Mouse (Mus musculus) stomach, embryonic 14.5 days (tissue): ENCODE measurements at regions not wholly inside any gene's neighbourhood (a gene's known extent, or its start where the extent isn't known, plus 50 kb on each side); places are given as distances from the start of the nearest gene placed in this dataset.

Source experiments
- ATAC-seq: fragments of 200-750 bp; cut with Nextera tagmentation; 2 replicates; pipeline ENCODE4 v1.8.0; 2017; ENCODE audit warnings: low read depth, moderate TSS enrichment; ENCODE audit not compliant: insufficient number of reproducible peaks, insufficient read depth, low FRiP score
- H3K27ac ChIP-seq: fragments of 300-500 bp; sonication (generic); 2 replicates; pipeline ENCODE4 v1.5.1; 2014; ENCODE audit warnings: mild to moderate bottlenecking, low read length, moderate library complexity, mixed read lengths
- H3K27me3 ChIP-seq: fragments of 300-500 bp; sonication (generic); 2 replicates; pipeline ENCODE4 v1.6.1; 2014; ENCODE audit warnings: low read length, control low read depth, mixed read lengths; ENCODE audit not compliant: control insufficient read depth, insufficient read depth
- H3K36me3 ChIP-seq: fragments of 300-500 bp; sonication (generic); 2 replicates; pipeline ENCODE4 v1.6.1; 2014; ENCODE audit warnings: mild to moderate bottlenecking, control low read depth, low read length, moderate library complexity, mixed read lengths; ENCODE audit not compliant: control insufficient read depth, insufficient read depth
- H3K4me1 ChIP-seq: fragments of 300-500 bp; sonication (generic); 2 replicates; pipeline ENCODE4 v1.6.1; 2014; ENCODE audit warnings: low read length, control low read depth, mixed read lengths; ENCODE audit not compliant: control insufficient read depth, insufficient read depth
- H3K4me2 ChIP-seq: fragments of 300-500 bp; sonication (generic); replicated peaks from 2 replicates; pipeline ENCODE4 v1.6.1; 2014; ENCODE audit warnings: low read depth, low read length, control low read depth
- H3K4me3 ChIP-seq: fragments of 300-500 bp; sonication (generic); 2 replicates; pipeline ENCODE4 v1.5.1; 2014; ENCODE audit warnings: low read depth, low read length, control low read depth
- H3K9ac ChIP-seq: fragments of 300-500 bp; sonication (generic); replicated peaks from 2 replicates; pipeline ENCODE4 v1.6.1; 2014; ENCODE audit warnings: low read depth, mild to moderate bottlenecking, control low read depth, low read length, moderate library complexity, mixed read lengths
- H3K9me3 ChIP-seq: fragments of 300-500 bp; sonication (generic); 2 replicates; pipeline ENCODE4 v1.6.1; 2016; ENCODE audit warnings: low read depth, low read length, control low read depth; ENCODE audit not compliant: control insufficient read depth
- WGBS: fragments of 180-500 bp; shearing (Covaris S2); extraction: QIAGEN DNeasy Blood & Tissue Kit; methylation state at CpG from one replicate; pipeline ENCODE4 v1.1.7; 2014; 5-methylcytosine and 5-hydroxymethylcytosine counted together

DNA sequence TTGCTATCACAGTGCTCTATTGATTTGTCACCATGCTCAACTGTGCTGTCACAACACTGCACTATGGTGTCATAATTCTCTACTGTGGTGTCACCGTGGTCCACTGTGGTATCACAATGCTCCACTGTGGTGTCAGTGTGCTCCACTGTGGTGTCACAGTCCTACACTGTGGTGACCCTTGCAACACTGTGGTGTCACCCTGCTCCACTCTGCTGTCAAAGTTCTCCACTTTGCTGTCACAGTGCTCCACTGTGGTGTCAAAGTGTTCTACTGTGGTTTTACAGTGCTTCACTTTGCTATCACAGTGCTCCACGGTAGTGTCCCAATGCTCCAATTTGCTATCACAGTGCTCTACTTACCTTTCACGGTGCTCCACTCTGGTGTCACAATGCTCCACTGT, 74.3 kb upstream of the Trpm1 start:
- Histone ChIP-seq H3K4me1 (no peaks in the 10 kb centered on the region), H3K4me3 (no peak overlapping the region), H3K36me3 (no peaks in the 10 kb centered on the region), H3K4me2 (no peak overlapping the region), H3K27ac (no peak overlapping the region), H3K9me3 (no peaks in the 10 kb centered on the region), H3K9ac (no peak overlapping the region), H3K27me3 (no peaks in the 10 kb centered on the region)
- WGBS = 85% methylated on average over 3 of the region's 3 CpGs
- no peak for ATAC-seq

DNA sequence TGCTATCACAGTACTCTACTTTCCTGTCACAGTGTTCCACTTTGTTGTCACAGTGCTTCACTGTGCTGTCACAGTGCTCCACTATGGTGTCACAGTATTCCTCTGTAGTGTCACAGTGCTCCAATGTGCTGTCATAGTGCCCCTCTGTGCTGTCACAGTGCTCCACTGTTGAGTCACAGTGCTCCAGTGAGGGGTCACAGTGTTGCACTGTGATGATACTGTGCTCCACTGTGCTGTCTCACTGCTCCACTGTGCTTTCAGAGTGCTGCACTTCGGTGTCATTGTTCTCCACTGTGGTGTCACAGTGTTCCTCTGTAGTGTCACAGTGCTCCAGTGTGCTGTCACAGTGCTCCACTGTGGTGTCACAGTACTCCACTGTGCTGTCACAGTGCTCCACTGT, 75.0 kb upstream of the Trpm1 start:
- no peaks in the 10 kb centered on the region for H3K4me1 ChIP-seq
- no peak overlapping the region for H3K4me2 ChIP-seq
- no peak overlapping the region for H3K4me3 ChIP-seq
- H3K9ac ChIP-seq = no peak overlapping the region
- no peaks in the 10 kb centered on the region for H3K9me3 ChIP-seq
- H3K27ac ChIP-seq = no peak overlapping the region
- no peaks in the 10 kb centered on the region for H3K27me3 ChIP-seq
- H3K36me3 ChIP-seq = no peaks in the 10 kb centered on the region
- WGBS = 88% methylated on average over 1 of the region's 1 CpGs
- ATAC-seq = no peak

DNA sequence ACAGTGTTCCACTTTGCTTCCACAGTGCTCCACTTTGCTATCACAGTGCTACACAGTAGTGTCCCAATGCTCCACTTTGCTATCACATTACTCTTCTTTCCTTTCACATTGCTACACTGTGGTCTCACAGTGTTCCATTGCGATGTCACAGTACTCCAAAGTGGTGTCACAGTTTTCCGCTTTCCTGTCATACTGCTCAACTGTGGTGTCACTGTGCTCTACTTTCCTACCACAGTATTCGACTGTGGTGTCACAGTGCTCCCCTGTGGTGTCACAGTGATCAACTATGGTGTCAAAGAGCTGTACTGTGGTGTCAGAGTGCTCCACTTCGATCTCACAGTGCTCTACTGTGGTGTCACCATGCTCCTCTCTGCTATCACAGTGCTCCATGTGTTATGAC, 76.1 kb upstream of the Trpm1 start:
- no peak for ATAC-seq
- H3K4me1 ChIP-seq = no peaks in the 10 kb centered on the region
- H3K4me2 ChIP-seq = no peak overlapping the region

DNA sequence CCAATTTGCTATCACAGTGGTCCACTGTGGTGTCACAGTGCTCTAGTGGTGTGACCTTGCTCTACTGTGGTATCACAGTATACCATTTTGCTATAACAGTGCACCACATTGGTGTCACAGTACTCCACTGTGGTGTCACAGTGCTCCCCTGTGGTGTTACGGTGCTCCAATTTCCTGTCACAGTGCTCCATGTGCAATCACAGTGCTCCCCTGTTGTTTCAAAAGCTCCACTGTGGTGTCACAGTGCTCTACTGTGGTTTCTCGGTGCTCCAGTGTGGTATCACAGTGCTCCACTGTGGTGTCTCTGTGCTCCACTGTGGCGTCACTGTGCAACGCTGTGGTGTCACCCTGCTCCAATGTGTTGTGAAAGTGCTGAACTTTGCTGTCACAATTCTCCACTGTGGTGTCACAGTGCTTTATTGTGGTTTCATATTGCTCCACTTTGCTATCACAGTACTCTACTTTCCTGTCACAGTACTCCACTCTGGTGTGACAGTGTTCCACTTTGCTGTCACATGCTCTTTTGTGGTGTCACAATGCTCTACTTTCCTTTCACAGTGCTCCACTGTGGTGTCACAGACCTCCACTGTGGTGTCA, 76.8 kb upstream of the Trpm1 start:
- Histone ChIP-seq H3K4me3 (no peak overlapping the region), H3K36me3 (no peaks in the 10 kb centered on the region), H3K27ac (no peak overlapping the region), H3K27me3 (no peaks in the 10 kb centered on the region), H3K4me2 (no peak overlapping the region), H3K9ac (no peak overlapping the region), H3K4me1 (no peaks in the 10 kb centered on the region), H3K9me3 (no peaks in the 10 kb centered on the region)
- ATAC-seq = no peak
- 84% methylated on average over 4 of the region's 4 CpGs for WGBS

More for the DNA sequence above, 76.1 kb upstream of the Trpm1 start:
- WGBS = 70% methylated on average over 4 of the region's 4 CpGs
- Histone ChIP-seq H3K36me3 (no peaks in the 10 kb centered on the region), H3K27ac (no peak overlapping the region), H3K9ac (no peak overlapping the region), H3K4me3 (no peak overlapping the region), H3K9me3 (no peaks in the 10 kb centered on the region), H3K27me3 (no peaks in the 10 kb centered on the region)

DNA sequence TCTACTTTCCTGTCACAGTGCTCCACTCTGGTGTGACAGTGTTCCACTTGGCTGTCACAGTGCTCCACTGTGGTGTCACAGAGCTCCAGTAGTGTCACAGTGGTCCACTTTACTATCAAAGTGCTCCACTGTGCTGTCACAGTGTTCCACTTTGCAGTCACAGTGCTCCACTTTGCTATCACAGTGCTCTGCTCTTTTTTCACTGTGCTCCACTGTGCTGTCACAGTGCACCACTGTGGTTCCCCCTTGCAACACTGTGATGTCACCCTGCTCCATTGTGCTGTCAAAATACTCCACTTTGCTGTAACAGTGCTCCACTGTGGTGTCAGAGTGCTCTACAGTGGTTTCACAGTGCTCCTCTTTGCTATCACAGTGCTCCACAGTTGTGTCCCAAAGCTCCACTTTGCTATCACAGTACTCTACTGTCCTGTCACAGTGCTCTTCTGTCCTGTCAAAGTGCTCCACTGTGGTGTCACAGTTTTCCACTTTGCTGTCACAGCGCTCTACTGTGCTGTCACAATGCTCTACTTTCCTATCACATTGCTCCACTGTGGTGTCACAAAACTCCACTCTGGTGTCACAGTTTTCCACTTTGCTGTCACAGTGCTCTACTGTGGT, 77.8 kb upstream of the Trpm1 start:
- H3K9ac ChIP-seq = no peak overlapping the region
- no peaks in the 10 kb centered on the region for H3K9me3 ChIP-seq
- 89% methylated on average over 1 of the region's 1 CpGs for WGBS
- no peaks in the 10 kb centered on the region for H3K27me3 ChIP-seq
- H3K4me3 ChIP-seq = no peak overlapping the region
- no peak overlapping the region for H3K27ac ChIP-seq
- no peaks in the 10 kb centered on the region for H3K4me1 ChIP-seq
- no peaks in the 10 kb centered on the region for H3K36me3 ChIP-seq
- H3K4me2 ChIP-seq = no peak overlapping the region
- ATAC-seq = no peak

DNA sequence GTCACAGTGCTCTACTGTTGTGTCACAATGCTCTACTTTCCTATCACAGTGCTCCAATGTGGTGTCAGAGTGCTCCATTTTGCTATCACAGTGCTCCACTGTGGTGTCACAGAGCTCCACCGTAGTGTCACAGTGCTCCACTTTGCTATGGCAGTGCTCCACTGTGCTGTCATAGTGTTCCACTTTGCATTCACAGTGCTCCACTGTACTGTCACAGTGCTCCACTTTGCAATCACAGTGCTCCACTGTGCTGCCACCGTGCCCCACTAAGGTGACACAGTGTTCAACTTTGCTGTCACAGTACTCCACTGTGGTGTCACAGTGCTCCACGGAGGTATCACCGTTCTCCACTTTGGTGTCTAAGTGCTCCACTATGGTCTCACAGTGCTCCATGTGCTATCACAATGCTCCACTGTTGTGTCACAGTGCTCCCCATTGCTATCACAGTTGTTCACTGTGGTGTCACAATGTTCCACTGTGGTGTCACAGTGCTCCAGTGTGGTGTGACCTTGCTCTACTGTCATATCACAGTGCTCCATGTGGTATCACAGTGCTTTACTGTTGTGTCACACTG, 78.9 kb upstream of the Trpm1 start:
- no peaks in the 10 kb centered on the region for H3K9me3 ChIP-seq
- no peaks in the 10 kb centered on the region for H3K27me3 ChIP-seq
- no peaks in the 10 kb centered on the region for H3K4me1 ChIP-seq
- H3K27ac ChIP-seq = no peak overlapping the region
- H3K4me3 ChIP-seq = no peak overlapping the region
- 92% methylated on average over 4 of the region's 4 CpGs for WGBS
- H3K4me2 ChIP-seq = no peak overlapping the region
- no peak for ATAC-seq
- H3K9ac ChIP-seq = no peak overlapping the region
- H3K36me3 ChIP-seq = no peaks in the 10 kb centered on the region

DNA sequence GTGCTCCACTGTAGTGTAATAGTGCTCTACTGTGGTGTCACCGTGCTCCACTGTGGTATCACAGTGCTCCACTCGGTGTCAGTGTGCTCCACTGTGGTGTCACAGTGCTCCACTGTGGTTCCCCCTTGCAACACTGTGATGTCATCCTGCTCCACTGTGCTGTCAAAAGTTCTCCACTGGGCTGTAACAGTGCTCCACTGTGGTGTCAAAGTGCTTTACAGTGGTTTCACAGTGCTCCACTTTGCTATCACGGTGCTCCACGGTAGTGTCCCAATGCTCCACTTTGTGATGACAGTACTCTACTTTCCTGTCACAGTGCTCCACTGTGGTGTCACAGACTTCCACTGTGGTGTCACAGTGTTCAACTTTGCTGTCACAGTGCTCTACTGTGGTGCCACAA, 79.4 kb upstream of the Trpm1 start:
- WGBS = 93% methylated on average over 4 of the region's 4 CpGs
- H3K4me2 ChIP-seq = no peak overlapping the region
- no peak overlapping the region for H3K9ac ChIP-seq
- no peak overlapping the region for H3K27ac ChIP-seq
- H3K4me1 ChIP-seq = no peaks in the 10 kb centered on the region
- H3K27me3 ChIP-seq = no peaks in the 10 kb centered on the region
- ATAC-seq = no peak
- H3K36me3 ChIP-seq = no peaks in the 10 kb centered on the region
- H3K9me3 ChIP-seq = no peaks in the 10 kb centered on the region
- no peak overlapping the region for H3K4me3 ChIP-seq

DNA sequence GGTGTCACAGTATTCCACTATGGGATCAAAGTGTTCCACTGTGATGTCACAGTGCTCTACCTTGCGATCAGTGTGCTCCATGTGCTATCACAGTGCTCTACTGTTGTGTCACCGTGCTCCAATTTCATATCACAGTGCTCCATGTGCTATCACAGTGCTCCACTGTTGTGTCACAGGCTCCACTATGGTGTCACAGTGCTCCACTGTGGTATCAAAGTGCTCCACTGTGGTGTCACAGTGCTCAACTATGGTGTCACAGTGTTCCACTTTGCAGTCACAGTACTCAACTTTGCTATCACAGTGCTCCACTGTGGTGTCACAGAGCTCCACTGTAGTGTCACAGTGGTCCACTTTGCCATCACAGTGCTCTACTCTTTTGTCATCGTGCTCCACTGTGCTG, 79.9 kb upstream of the Trpm1 start:
- peak; percentile 30; the same call in 1 of the 2 replicates for ATAC-seq
- Histone ChIP-seq H3K9me3 (no peaks in the 10 kb centered on the region), H3K9ac (no peak overlapping the region), H3K36me3 (no peaks in the 10 kb centered on the region), H3K27ac (no peak overlapping the region), H3K4me3 (no peak overlapping the region), H3K27me3 (no peaks in the 10 kb centered on the region), H3K4me2 (no peak overlapping the region), H3K4me1 (no peaks in the 10 kb centered on the region)
- 85% methylated on average over 3 of the region's 3 CpGs for WGBS

DNA sequence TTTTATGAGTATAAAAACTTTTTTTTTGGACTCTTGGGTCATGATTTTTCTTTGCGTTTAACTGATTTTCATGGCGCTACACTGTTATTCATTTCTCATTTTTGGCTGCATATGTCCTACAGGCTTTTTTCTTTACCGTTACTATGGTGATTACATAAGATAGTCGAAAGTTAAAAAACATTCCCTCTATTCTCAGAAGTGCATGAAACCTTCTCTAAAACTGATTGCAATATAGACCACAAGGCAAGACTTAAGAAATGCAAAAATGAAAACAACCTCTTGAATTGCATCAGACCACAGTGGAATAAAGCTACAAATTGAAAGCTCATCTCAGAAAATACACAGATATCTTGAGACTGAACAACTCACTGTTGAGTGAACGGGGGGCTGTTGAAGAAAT, 82.7 kb upstream of the Trpm1 start:
- WGBS = 87% methylated on average over 5 of the region's 5 CpGs
- Histone ChIP-seq H3K9ac (no peak overlapping the region), H3K4me3 (no peak overlapping the region), H3K27ac (no peak overlapping the region), H3K4me2 (no peak overlapping the region), H3K4me1 (no peaks in the 10 kb centered on the region), H3K27me3 (no peaks in the 10 kb centered on the region), H3K9me3 (no peaks in the 10 kb centered on the region), H3K36me3 (no peaks in the 10 kb centered on the region)
- no peak for ATAC-seq
